Mouse (Mus musculus): Measurements from ENCODE around the gene Notch4.
A peak's percentile ranks its signal among the peaks of the same experiment; 100 is the strongest.

Notch4 gene

GRCm38 (mm10) chr17:34626773-34627092 is 62.7 kb downstream of the Notch4 start:
- no peak for DNase-seq (ENCODE audit: low read depth, low spot score)

GRCm38 (mm10) chr17:34627093-34627942 is 63.2 kb downstream of the Notch4 start:
- DNase-seq (ENCODE audit: low read depth, low spot score), result peak; percentile 81

GRCm38 (mm10) chr17:34627943-34628643 is 64.0 kb downstream of the Notch4 start, which contains the start of gene Ppt2:
Ppt2 (minus strand) TSS chr17:34628510.
- DNase-seq (ENCODE audit: low read depth, low spot score), result no peak

GRCm38 (mm10) chr17:34628644-34628967 is 64.5 kb downstream of the Notch4 start:
- no peak for DNase-seq (ENCODE audit: low read depth, low spot score)

GRCm38 (mm10) chr17:34629221-34629751 is 65.2 kb downstream of the Notch4 start, which contains the start of gene Prrt1:
Prrt1 (plus strand) TSS chr17:34629533.
- no peak for DNase-seq (ENCODE audit: low read depth, low spot score)

- DNase-seq (ENCODE audit: low read depth, low spot score), result no peak
Measured at GRCm38 (mm10) chr17:34629796-34630603, 65.9 kb downstream of the Notch4 start.

GRCm38 (mm10) chr17:34630761-34631301 is 66.8 kb downstream of the Notch4 start:
- DNase-seq (ENCODE audit: low read depth, low spot score), result no peak

- DNase-seq (ENCODE audit: low read depth, low spot score), result no peak
Measured at GRCm38 (mm10) chr17:34631647-34632046, 67.6 kb downstream of the Notch4 start.

- DNase-seq (ENCODE audit: low read depth, low spot score), result no peak
Measured at GRCm38 (mm10) chr17:34632261-34632691, 68.2 kb downstream of the Notch4 start.

GRCm38 (mm10) chr17:34635671-34636070 is 71.6 kb downstream of the Notch4 start:
- no peak for DNase-seq (ENCODE audit: low read depth, low spot score)

GRCm38 (mm10) chr17:34637459-34637858 is 73.4 kb downstream of the Notch4 start:
- DNase-seq (ENCODE audit: low read depth, low spot score), result no peak
